Mouse (Mus musculus) forebrain, embryonic 14.5 days (tissue): ENCODE measurements at regions not wholly inside any gene's neighbourhood (a gene's known extent, or its start where the extent isn't known, plus 50 kb on each side); places are given as distances from the start of the nearest gene placed in this dataset.

Experiments
- ATAC-seq: fragments of 200-750 bp; cut with Nextera tagmentation; 2 replicates; pipeline ENCODE4 v1.8.0; 2017; ENCODE audit warnings: mild to moderate bottlenecking, moderate library complexity
- DNase-seq: peaks from one replicate; pipeline ENCODE4 v3.0.0-alpha.2; 2015; ENCODE audit warnings: low spot score
- H3K27ac ChIP-seq: fragments of 300-500 bp; sonication (generic); 2 replicates; pipeline ENCODE4 v1.5.1; 2014; ENCODE audit warnings: low read depth, mild to moderate bottlenecking, control low read depth, low read length, moderate library complexity
- H3K27me3 ChIP-seq: fragments of 300-500 bp; sonication (generic); replicated peaks from 2 replicates; pipeline ENCODE4 v1.6.1; 2014; ENCODE audit warnings: low read length, control low read depth, mixed read lengths; ENCODE audit not compliant: control insufficient read depth, insufficient read depth
- H3K36me3 ChIP-seq: fragments of 300-500 bp; sonication (generic); 2 replicates; pipeline ENCODE4 v1.6.1; 2014; ENCODE audit warnings: low read length, control low read depth; ENCODE audit not compliant: control insufficient read depth, insufficient read depth
- H3K4me1 ChIP-seq: fragments of 300-500 bp; sonication (generic); 2 replicates; pipeline ENCODE4 v1.6.1; 2014; ENCODE audit warnings: antibody characterized with exemption, low read length, control low read depth; ENCODE audit not compliant: control insufficient read depth, insufficient read depth
- H3K4me2 ChIP-seq: fragments of 300-500 bp; sonication (generic); 2 replicates; pipeline ENCODE4 v1.6.1; 2014; ENCODE audit warnings: mild to moderate bottlenecking, control low read depth, low read length
- H3K4me3 ChIP-seq: fragments of 300-500 bp; sonication (generic); 2 replicates; pipeline ENCODE4 v1.5.1; 2014; ENCODE audit warnings: low read depth, low read length, control low read depth
- H3K9ac ChIP-seq: fragments of 300-500 bp; sonication (generic); 2 replicates; pipeline ENCODE4 v1.6.1; 2014; ENCODE audit warnings: mild to moderate bottlenecking, low read length, control low read depth, moderate library complexity
- H3K9me3 ChIP-seq: fragments of 300-500 bp; sonication (generic); replicated peaks from 2 replicates; pipeline ENCODE4 v1.6.1; 2016; ENCODE audit warnings: low read length, control low read depth, mixed read lengths; ENCODE audit not compliant: control insufficient read depth
- WGBS: fragments of 180-500 bp; shearing (Covaris S2); extraction: QIAGEN DNeasy Blood & Tissue Kit; methylation state at CpG from one replicate; pipeline ENCODE4 v1.1.7; 2014; 5-methylcytosine and 5-hydroxymethylcytosine counted together

DNA sequence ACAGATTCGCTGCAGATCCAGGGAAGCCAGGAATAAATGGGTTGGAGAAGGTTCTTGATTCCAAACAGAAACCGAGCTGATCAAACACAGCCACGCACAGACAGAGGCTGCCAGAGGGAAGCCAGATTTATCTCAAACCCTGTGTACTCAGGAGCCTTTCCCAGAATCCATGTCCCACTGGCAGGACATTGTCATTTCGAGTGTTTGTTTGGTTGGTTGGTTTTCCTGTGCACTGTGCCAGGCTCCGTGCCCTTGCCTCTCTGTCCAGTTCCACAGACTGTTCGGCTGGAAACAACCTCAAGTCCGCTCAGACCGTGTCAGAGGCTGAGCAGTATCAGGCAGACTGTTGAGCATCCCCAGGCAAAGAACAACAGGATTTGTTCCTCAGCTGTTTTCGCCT, 51.4 kb upstream of the Ptprt start:
- Histone ChIP-seq H3K9ac (no peak overlapping the region), H3K4me3 (no peak overlapping the region), H3K27ac (no peak overlapping the region), H3K9me3 (no peaks in the 10 kb centered on the region), H3K4me2 (no peak overlapping the region), H3K27me3 (no peaks in the 10 kb centered on the region), H3K36me3 (no peaks in the 10 kb centered on the region), H3K4me1 (no peaks in the 10 kb centered on the region)
- WGBS: 89% methylated on average over 9 of the region's 9 CpGs
- ATAC-seq: no peak
- no peak for DNase-seq
